Mouse (Mus musculus) stomach, embryonic 15.5 days (tissue): ENCODE data around the gene Tspan9. TPM values are rescaled to one million over a fixed set of nuclear protein-coding genes. Genes with fewer than 3 reads are reported as not detected.

Source experiments
- ATAC-seq: fragments of 200-750 bp; cut with Nextera tagmentation; 2 replicates; pipeline ENCODE4 v1.8.0; 2017; ENCODE audit warnings: low read depth, moderate number of reproducible peaks, moderate TSS enrichment; ENCODE audit not compliant: insufficient read depth, low FRiP score
- H3K27ac ChIP-seq: fragments of 300-500 bp; sonication (generic); 2 replicates; pipeline ENCODE4 v1.5.1; 2015; ENCODE audit warnings: mild to moderate bottlenecking, inconsistent platforms
- H3K27me3 ChIP-seq: fragments of 300-500 bp; sonication (generic); replicated peaks from 2 replicates; pipeline ENCODE4 v1.6.1; 2015; ENCODE audit warnings: inconsistent platforms
- H3K36me3 ChIP-seq: fragments of 300-500 bp; sonication (generic); 2 replicates; pipeline ENCODE4 v1.6.1; 2015; ENCODE audit warnings: inconsistent platforms
- H3K4me1 ChIP-seq: fragments of 300-500 bp; sonication (generic); 2 replicates; pipeline ENCODE4 v1.6.1; 2015; ENCODE audit warnings: inconsistent platforms
- H3K4me2 ChIP-seq: fragments of 300-500 bp; sonication (generic); 2 replicates; pipeline ENCODE4 v1.6.1; 2015; ENCODE audit warnings: mild to moderate bottlenecking, inconsistent platforms
- H3K4me3 ChIP-seq: fragments of 300-500 bp; sonication (generic); replicated peaks from 2 replicates; pipeline ENCODE4 v1.5.1; 2015; ENCODE audit warnings: inconsistent platforms
- H3K9ac ChIP-seq: fragments of 300-500 bp; sonication (generic); 2 replicates; pipeline ENCODE4 v1.6.1; 2015; ENCODE audit warnings: inconsistent platforms
- H3K9me3 ChIP-seq: fragments of 300-500 bp; sonication (generic); 2 replicates; pipeline ENCODE4 v1.6.1; 2016; ENCODE audit warnings: inconsistent platforms
- WGBS: fragments of 180-500 bp; shearing (Covaris S2); methylation state at CpG from one replicate; pipeline ENCODE4 v1.1.7; 2015; 5-methylcytosine and 5-hydroxymethylcytosine counted together
- polyA plus RNA-seq: library from polyadenylated mRNA; unstranded; fragments of >200 nt; fragmentation: Nextera tagmentation; extraction: Ambion mirVana; gene quantifications from 2 replicates; pipeline ENCODE4 v1.2.1, GENCODE M21; 2015

Gene Tspan9
- polyA plus RNA-seq, 1 experiment from 2014 or later: 123 TPM

- peaks cover 12% of the 10 kb centered on the region; the same call in 1 of the 2 replicates for H3K4me1 ChIP-seq
- no peaks in the 10 kb centered on the region for H3K36me3 ChIP-seq
- H3K27me3 ChIP-seq: no peaks in the 10 kb centered on the region
- 45% methylated on average over 8 of the region's 8 CpGs for WGBS
- no peak overlapping the region for H3K9ac ChIP-seq
- H3K27ac ChIP-seq: peak overlapping the region; percentile 13; the same call in 1 of the 2 replicates
- no peak overlapping the region for H3K4me2 ChIP-seq
- no peaks in the 10 kb centered on the region for H3K9me3 ChIP-seq
- no peak for ATAC-seq
- no peak overlapping the region for H3K4me3 ChIP-seq
Observed at GRCm38 (mm10) chr6:127981176-127981575, 162.2 kb downstream of the Tspan9 start.

- WGBS: 65% methylated on average over 11 of the region's 11 CpGs
- H3K4me3 ChIP-seq: no peak overlapping the region
- H3K4me2 ChIP-seq: no peak overlapping the region
- H3K27ac ChIP-seq: peak overlapping the region; percentile 13; the same call in 1 of the 2 replicates
- H3K27me3 ChIP-seq: no peaks in the 10 kb centered on the region
- H3K9me3 ChIP-seq: no peaks in the 10 kb centered on the region
- H3K9ac ChIP-seq: no peak overlapping the region
- no peak for ATAC-seq
- H3K36me3 ChIP-seq: no peaks in the 10 kb centered on the region
- peaks cover 10% of the 10 kb centered on the region; the same call in 1 of the 2 replicates for H3K4me1 ChIP-seq
Observed at GRCm38 (mm10) chr6:127980381-127981045, 162.9 kb downstream of the Tspan9 start.

- Histone ChIP-seq H3K4me1 (peaks cover 10% of the 10 kb centered on the region; the same call in 1 of the 2 replicates), H3K9ac (no peak overlapping the region), H3K9me3 (no peaks in the 10 kb centered on the region), H3K4me2 (no peak overlapping the region), H3K27ac (no peak overlapping the region), H3K27me3 (no peaks in the 10 kb centered on the region), H3K36me3 (no peaks in the 10 kb centered on the region), H3K4me3 (no peak overlapping the region)
- no peak for ATAC-seq
- 93% methylated on average over 5 of the region's 5 CpGs for WGBS
Observed at GRCm38 (mm10) chr6:127979831-127980230, 163.6 kb downstream of the Tspan9 start.

- Histone ChIP-seq H3K4me1 (peaks cover 16% of the 10 kb centered on the region), H3K36me3 (no peaks in the 10 kb centered on the region), H3K27ac (no peak overlapping the region), H3K4me2 (no peak overlapping the region), H3K27me3 (no peaks in the 10 kb centered on the region), H3K4me3 (no peak overlapping the region), H3K9me3 (no peaks in the 10 kb centered on the region), H3K9ac (no peak overlapping the region)
- WGBS: 67% methylated on average over 20 of the region's 20 CpGs
- ATAC-seq: no peak
Observed at GRCm38 (mm10) chr6:127978941-127979340, 164.5 kb downstream of the Tspan9 start.

- WGBS: 88% methylated on average over 6 of the region's 6 CpGs
- H3K4me3 ChIP-seq: no peak overlapping the region
- H3K4me2 ChIP-seq: no peak overlapping the region
- H3K4me1 ChIP-seq: peaks cover 17% of the 10 kb centered on the region
- H3K9ac ChIP-seq: no peak overlapping the region
- no peak for ATAC-seq
- H3K9me3 ChIP-seq: no peaks in the 10 kb centered on the region
- H3K36me3 ChIP-seq: no peaks in the 10 kb centered on the region
- H3K27ac ChIP-seq: no peak overlapping the region
- H3K27me3 ChIP-seq: no peaks in the 10 kb centered on the region
Observed at GRCm38 (mm10) chr6:127976695-127977094, 166.7 kb downstream of the Tspan9 start.

- H3K27me3 ChIP-seq: no peaks in the 10 kb centered on the region
- H3K9me3 ChIP-seq: no peaks in the 10 kb centered on the region
- H3K4me2 ChIP-seq: no peak overlapping the region
- no peak overlapping the region for H3K27ac ChIP-seq
- no peak for ATAC-seq
- 50% methylated on average over 9 of the region's 9 CpGs for WGBS
- no peak overlapping the region for H3K9ac ChIP-seq
- H3K4me3 ChIP-seq: no peak overlapping the region
- peaks cover 7% of the 10 kb centered on the region; the same call in 1 of the 2 replicates for H3K4me1 ChIP-seq
- no peaks in the 10 kb centered on the region for H3K36me3 ChIP-seq
Observed at GRCm38 (mm10) chr6:127974000-127974399, 169.4 kb downstream of the Tspan9 start.

GRCm38 (mm10) chr6:127973553-127973952 lies 169.8 kb downstream of the Tspan9 start:
- no peaks in the 10 kb centered on the region for H3K27me3 ChIP-seq
- peak overlapping the region; percentile 9; the same call in 1 of the 2 replicates for H3K27ac ChIP-seq
- ATAC-seq: no peak
- no peak overlapping the region for H3K9ac ChIP-seq
- H3K9me3 ChIP-seq: no peaks in the 10 kb centered on the region
- H3K4me1 ChIP-seq: peaks cover 7% of the 10 kb centered on the region; the same call in 1 of the 2 replicates
- H3K4me3 ChIP-seq: no peak overlapping the region
- H3K36me3 ChIP-seq: no peaks in the 10 kb centered on the region
- 68% methylated on average over 6 of the region's 6 CpGs for WGBS
- H3K4me2 ChIP-seq: no peak overlapping the region

- H3K4me1 ChIP-seq: peaks cover 7% of the 10 kb centered on the region; the same call in 1 of the 2 replicates
- ATAC-seq: no peak
- no peak overlapping the region for H3K9ac ChIP-seq
- no peak overlapping the region for H3K4me3 ChIP-seq
- 84% methylated on average over 5 of the region's 5 CpGs for WGBS
- no peaks in the 10 kb centered on the region for H3K36me3 ChIP-seq
- no peaks in the 10 kb centered on the region for H3K9me3 ChIP-seq
- H3K27ac ChIP-seq: no peak overlapping the region
- no peak overlapping the region for H3K4me2 ChIP-seq
- no peaks in the 10 kb centered on the region for H3K27me3 ChIP-seq
Observed at GRCm38 (mm10) chr6:127971931-127972330, 171.5 kb downstream of the Tspan9 start.

GRCm38 (mm10) chr6:127970848-127971247 lies 172.5 kb downstream of the Tspan9 start:
- H3K27ac ChIP-seq: no peak overlapping the region
- ATAC-seq: no peak
- no peaks in the 10 kb centered on the region for H3K27me3 ChIP-seq
- 51% methylated on average over 5 of the region's 5 CpGs for WGBS
- H3K4me1 ChIP-seq: peaks cover 7% of the 10 kb centered on the region; the same call in 1 of the 2 replicates
- no peaks in the 10 kb centered on the region for H3K36me3 ChIP-seq
- H3K4me3 ChIP-seq: no peak overlapping the region
- no peaks in the 10 kb centered on the region for H3K9me3 ChIP-seq
- H3K4me2 ChIP-seq: no peak overlapping the region
- no peak overlapping the region for H3K9ac ChIP-seq

GRCm38 (mm10) chr6:127970120-127970519 lies 173.3 kb downstream of the Tspan9 start:
- no peak for ATAC-seq
- no peak overlapping the region for H3K9ac ChIP-seq
- no peak overlapping the region for H3K4me3 ChIP-seq
- 8% methylated on average over 7 of the region's 7 CpGs for WGBS
- no peak overlapping the region for H3K4me2 ChIP-seq
- H3K27me3 ChIP-seq: no peaks in the 10 kb centered on the region
- peaks cover 7% of the 10 kb centered on the region; the same call in 1 of the 2 replicates for H3K4me1 ChIP-seq
- no peaks in the 10 kb centered on the region for H3K9me3 ChIP-seq
- no peaks in the 10 kb centered on the region for H3K36me3 ChIP-seq
- no peak overlapping the region for H3K27ac ChIP-seq

- H3K9ac ChIP-seq: no peak overlapping the region
- no peak for ATAC-seq
- H3K4me2 ChIP-seq: no peak overlapping the region
- 71% methylated on average over 7 of the region's 7 CpGs for WGBS
- H3K36me3 ChIP-seq: no peaks in the 10 kb centered on the region
- no peak overlapping the region for H3K4me3 ChIP-seq
- no peak overlapping the region for H3K27ac ChIP-seq
- no peaks in the 10 kb centered on the region for H3K27me3 ChIP-seq
- H3K9me3 ChIP-seq: no peaks in the 10 kb centered on the region
- H3K4me1 ChIP-seq: peaks cover 7% of the 10 kb centered on the region; the same call in 1 of the 2 replicates
Observed at GRCm38 (mm10) chr6:127969709-127970108, 173.7 kb downstream of the Tspan9 start.

GRCm38 (mm10) chr6:127965497-127965896 lies 177.9 kb downstream of the Tspan9 start:
- Histone ChIP-seq H3K36me3 (peaks cover 6% of the 10 kb centered on the region; the same call in 1 of the 2 replicates), H3K4me3 (no peak overlapping the region), H3K9ac (no peak overlapping the region), H3K4me2 (no peak overlapping the region), H3K9me3 (no peaks in the 10 kb centered on the region), H3K27me3 (no peaks in the 10 kb centered on the region), H3K4me1 (no peaks in the 10 kb centered on the region), H3K27ac (no peak overlapping the region)
- WGBS: 47% methylated on average over 8 of the region's 8 CpGs
- ATAC-seq: no peak
